Mouse (Mus musculus) midbrain, embryonic 16.5 days (tissue): ENCODE results near the gene St6galnac3. TPM values are rescaled to one million over a fixed set of nuclear protein-coding genes. Genes with fewer than 3 reads are reported as not detected.
A peak's percentile ranks its signal among the peaks of the same experiment; 100 is the strongest.

Experiments
- ATAC-seq: fragments of 200-750 bp; cut with Nextera tagmentation; 2 replicates; pipeline ENCODE4 v1.8.0; 2017; ENCODE audit warnings: moderate TSS enrichment
- H3K27ac ChIP-seq: fragments of 300-500 bp; sonication (generic); 2 replicates; pipeline ENCODE4 v1.5.1; 2014; ENCODE audit warnings: mild to moderate bottlenecking, low read length, mixed read lengths
- H3K27me3 ChIP-seq: fragments of 300-500 bp; sonication (generic); 2 replicates; pipeline ENCODE4 v1.6.1; 2014; ENCODE audit warnings: low read depth, low read length, mixed read lengths; ENCODE audit not compliant: control insufficient read depth, insufficient read depth
- H3K36me3 ChIP-seq: fragments of 300-500 bp; sonication (generic); 2 replicates; pipeline ENCODE4 v1.6.1; 2014; ENCODE audit warnings: mild to moderate bottlenecking, low read length, moderate library complexity, mixed read lengths; ENCODE audit not compliant: control insufficient read depth, insufficient read depth
- H3K4me1 ChIP-seq: fragments of 300-500 bp; sonication (generic); 2 replicates; pipeline ENCODE4 v1.6.1; 2014; ENCODE audit warnings: mild to moderate bottlenecking, low read length, mixed read lengths; ENCODE audit not compliant: control insufficient read depth, insufficient read depth
- H3K4me2 ChIP-seq: fragments of 300-500 bp; sonication (generic); 2 replicates; pipeline ENCODE4 v1.6.1; 2014; ENCODE audit warnings: mild to moderate bottlenecking, low read length, mixed read lengths
- H3K4me3 ChIP-seq: fragments of 300-500 bp; sonication (generic); 2 replicates; pipeline ENCODE4 v1.5.1; 2014; ENCODE audit warnings: low read depth, mild to moderate bottlenecking, low read length, moderate library complexity, mixed read lengths
- H3K9ac ChIP-seq: fragments of 300-500 bp; sonication (generic); 2 replicates; pipeline ENCODE4 v1.6.1; 2014; ENCODE audit warnings: low read depth, low read length, mixed read lengths
- H3K9me3 ChIP-seq: fragments of 300-500 bp; sonication (generic); replicated peaks from 2 replicates; pipeline ENCODE4 v1.6.1; 2014; ENCODE audit warnings: mild to moderate bottlenecking, low read length, mixed read lengths; ENCODE audit not compliant: control insufficient read depth, poor library complexity, severe bottlenecking
- WGBS: fragments of 180-500 bp; shearing (Covaris S2); extraction: QIAGEN DNeasy Blood & Tissue Kit; methylation state at CpG from one replicate; pipeline ENCODE4 v1.1.7; 2014; 5-methylcytosine and 5-hydroxymethylcytosine counted together
- polyA plus RNA-seq: library from polyadenylated mRNA; unstranded; fragments of >200 nt; fragmentation: Nextera tagmentation; extraction: Ambion mirVana; gene quantifications from 2 replicates; pipeline ENCODE4 v1.2.1, GENCODE M21; 2015

Gene St6galnac3
- polyA plus RNA-seq, 1 experiment from 2014 or later, result 19.1 TPM

DNA sequence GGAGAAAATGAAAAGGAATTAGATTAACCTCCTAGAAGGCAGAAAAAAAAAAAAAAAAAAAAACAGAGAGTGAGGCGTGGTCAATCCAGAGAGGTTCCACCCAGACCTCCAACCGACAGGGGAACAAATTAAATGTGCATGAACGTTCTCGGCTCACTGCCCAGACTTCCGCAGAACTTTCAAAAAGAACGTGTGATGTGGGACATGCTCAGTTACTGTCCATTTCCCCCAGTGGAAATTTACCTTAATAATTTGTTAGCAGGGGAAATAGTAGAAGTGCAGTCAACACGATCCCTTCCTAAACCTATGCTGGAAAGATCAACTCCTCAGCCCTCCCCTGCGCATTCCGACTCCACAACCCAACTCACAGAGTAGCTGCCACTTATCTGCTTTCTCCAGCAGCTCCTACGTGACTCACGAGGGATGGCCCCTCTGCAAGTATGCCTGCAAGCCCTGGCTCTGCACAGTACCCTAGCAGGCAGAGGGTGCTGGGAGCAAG, 35.1 kb downstream of the St6galnac3 start:
- Histone ChIP-seq H3K9ac (no peak overlapping the region), H3K4me3 (no peak overlapping the region), H3K27ac (peak overlapping the region; percentile 50; the same call in 1 of the 2 replicates), H3K4me1 (peaks cover 12% of the 10 kb centered on the region; the same call in 1 of the 2 replicates), H3K36me3 (no peaks in the 10 kb centered on the region), H3K27me3 (no peaks in the 10 kb centered on the region), H3K4me2 (no peak overlapping the region), H3K9me3 (no peaks in the 10 kb centered on the region)
- 60% methylated on average over 11 of the region's 11 CpGs for WGBS
- ATAC-seq, result no peak

DNA sequence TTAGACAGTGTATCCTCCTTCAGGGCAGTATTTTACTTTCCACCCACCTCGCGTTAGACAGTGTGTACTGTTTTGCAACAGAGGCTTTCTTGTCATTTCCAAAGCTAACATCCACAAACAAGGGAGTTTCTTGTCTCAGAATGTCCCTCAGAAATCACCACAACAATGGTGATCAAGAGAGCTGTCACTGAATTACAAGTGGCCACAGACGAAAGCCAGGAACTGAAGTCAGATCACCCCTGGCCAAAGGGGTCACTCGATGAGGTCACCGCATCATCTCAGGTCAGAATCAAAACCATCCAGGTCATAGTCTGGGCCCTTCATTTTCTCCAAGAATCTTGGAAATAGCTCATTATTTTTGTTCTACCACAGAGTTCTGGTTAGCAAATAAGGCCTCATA, 37.1 kb downstream of the St6galnac3 start:
- WGBS, result 77% methylated on average over 5 of the region's 5 CpGs
- no peaks in the 10 kb centered on the region for H3K36me3 ChIP-seq
- no peak for ATAC-seq
- H3K27me3 ChIP-seq, result no peaks in the 10 kb centered on the region
- no peak overlapping the region for H3K4me3 ChIP-seq
- H3K9me3 ChIP-seq, result no peaks in the 10 kb centered on the region
- H3K27ac ChIP-seq, result no peak overlapping the region
- H3K4me1 ChIP-seq, result peaks cover 12% of the 10 kb centered on the region; the same call in 1 of the 2 replicates
- H3K9ac ChIP-seq, result no peak overlapping the region
- no peak overlapping the region for H3K4me2 ChIP-seq

DNA sequence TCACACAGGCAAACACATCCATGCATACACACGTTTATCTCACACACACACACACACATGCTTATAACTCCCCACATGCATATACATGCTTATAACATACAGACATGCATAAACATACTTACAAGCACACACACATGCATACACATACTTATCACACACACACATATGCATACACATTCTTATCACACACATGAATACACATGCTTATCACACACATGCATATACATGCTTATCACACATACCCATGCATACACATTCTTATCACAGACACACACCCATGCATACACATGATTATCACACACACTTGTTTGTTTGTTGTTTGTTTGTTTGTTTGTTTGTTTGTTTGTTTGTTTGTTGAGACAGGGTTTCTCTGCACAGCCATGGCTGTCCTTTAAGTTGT, 40.1 kb downstream of the St6galnac3 start:
- ATAC-seq, result no peak
- Histone ChIP-seq H3K9ac (no peak overlapping the region), H3K4me2 (no peak overlapping the region), H3K27me3 (no peaks in the 10 kb centered on the region), H3K27ac (no peak overlapping the region), H3K4me3 (no peak overlapping the region), H3K9me3 (no peaks in the 10 kb centered on the region), H3K4me1 (0 out of 2 replicates have a peak, but pooled peaks cover 2% of the 10 kb centered on the region), H3K36me3 (no peaks in the 10 kb centered on the region)
- 96% methylated on average over 1 of the region's 1 CpGs for WGBS

DNA sequence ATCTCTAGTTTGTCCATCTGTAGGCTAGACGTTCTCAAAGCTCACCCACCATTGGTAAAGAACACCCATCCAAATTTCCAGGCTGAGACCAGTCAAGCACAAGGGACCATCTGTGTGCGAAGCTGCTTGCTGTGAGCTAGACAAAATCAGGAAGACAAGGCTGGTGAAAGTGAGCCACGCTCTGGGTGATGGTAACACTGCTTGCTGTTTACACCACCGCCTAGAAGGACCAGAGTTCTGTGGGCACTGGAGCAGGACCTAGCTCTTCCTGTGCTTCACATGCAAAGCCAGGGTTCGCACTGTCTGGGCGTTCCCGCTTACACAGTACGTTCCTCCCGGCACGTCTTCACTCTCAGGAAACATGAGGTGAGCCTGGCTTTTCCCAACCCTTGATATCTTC, 42.7 kb downstream of the St6galnac3 start:
- ATAC-seq, result no peak
- Histone ChIP-seq H3K4me1 (no peaks in the 10 kb centered on the region), H3K4me2 (no peak overlapping the region), H3K27me3 (no peaks in the 10 kb centered on the region), H3K4me3 (no peak overlapping the region), H3K27ac (no peak overlapping the region), H3K9ac (no peak overlapping the region), H3K36me3 (no peaks in the 10 kb centered on the region), H3K9me3 (no peaks in the 10 kb centered on the region)
- WGBS, result 94% methylated on average over 10 of the region's 10 CpGs

DNA sequence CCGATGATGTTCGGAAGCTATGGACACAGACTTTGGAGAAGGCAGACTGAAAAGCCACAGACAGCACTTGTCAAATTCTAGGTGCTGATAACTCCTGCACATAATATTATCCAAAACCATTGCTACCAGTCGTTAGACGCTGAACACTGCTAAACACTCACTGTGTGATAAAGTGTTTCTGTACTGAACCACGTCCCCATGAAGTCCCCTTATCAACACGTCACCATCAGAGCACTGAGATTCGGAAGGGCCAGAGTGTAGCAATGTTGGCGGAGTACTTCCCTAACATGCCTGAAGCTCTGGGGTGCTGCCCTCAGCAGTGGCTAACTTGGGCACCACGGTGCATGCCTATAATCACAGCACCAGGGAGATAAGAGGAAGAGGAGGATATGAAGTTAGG, 43.3 kb downstream of the St6galnac3 start:
- Histone ChIP-seq H3K9ac (no peak overlapping the region), H3K27me3 (no peaks in the 10 kb centered on the region), H3K9me3 (no peaks in the 10 kb centered on the region), H3K4me1 (no peaks in the 10 kb centered on the region), H3K4me3 (no peak overlapping the region), H3K27ac (no peak overlapping the region), H3K36me3 (no peaks in the 10 kb centered on the region), H3K4me2 (no peak overlapping the region)
- WGBS, result 93% methylated on average over 9 of the region's 9 CpGs
- no peak for ATAC-seq

DNA sequence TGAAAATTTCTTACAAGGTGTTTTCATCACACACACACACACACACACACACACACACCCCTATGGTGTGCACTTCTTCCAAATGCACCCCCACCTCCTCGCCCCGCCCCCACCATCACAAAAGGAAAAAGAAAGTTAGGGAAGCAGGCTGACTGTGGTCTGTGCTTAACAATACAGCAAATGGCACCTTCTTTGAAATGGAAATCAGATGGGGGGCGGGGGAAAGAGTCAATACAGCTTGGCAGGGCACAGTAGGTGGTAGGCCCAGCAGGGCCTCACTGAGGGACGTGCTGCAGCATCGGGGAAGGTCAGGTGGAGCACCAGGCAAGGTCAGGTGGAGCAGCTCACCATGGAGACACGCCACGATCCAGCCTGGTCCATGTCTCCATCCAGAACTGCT, 49.1 kb downstream of the St6galnac3 start:
- no peak overlapping the region for H3K4me3 ChIP-seq
- WGBS, result 6% methylated on average over 7 of the region's 7 CpGs
- H3K4me2 ChIP-seq, result no peak overlapping the region
- H3K9ac ChIP-seq, result no peak overlapping the region
- peaks cover 5% of the 10 kb centered on the region for H3K4me1 ChIP-seq
- no peaks in the 10 kb centered on the region for H3K36me3 ChIP-seq
- peak; percentile 47; the same call in 1 of the 2 replicates for ATAC-seq
- no peak overlapping the region for H3K27ac ChIP-seq
- H3K27me3 ChIP-seq, result no peaks in the 10 kb centered on the region
- no peaks in the 10 kb centered on the region for H3K9me3 ChIP-seq

DNA sequence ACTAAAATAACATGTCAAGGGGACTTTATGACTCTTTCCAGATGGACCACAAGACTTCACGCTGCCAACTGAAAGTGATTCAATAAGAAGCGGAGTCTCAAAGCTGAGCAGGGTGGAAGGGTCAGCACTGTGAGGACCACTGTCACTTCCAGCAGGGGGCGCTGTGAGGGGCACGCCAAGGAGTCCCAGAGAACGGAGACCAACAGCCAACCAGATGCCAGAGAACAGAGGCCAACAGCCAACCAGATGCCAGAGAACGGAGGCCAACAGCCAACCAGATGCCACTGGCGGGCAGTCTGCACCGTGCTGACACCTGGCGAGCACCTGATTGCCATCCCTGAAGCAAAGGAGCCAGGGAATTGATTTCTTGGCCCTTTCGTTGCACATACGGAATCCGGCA, 49.9 kb downstream of the St6galnac3 start:
- 31% methylated on average over 12 of the region's 12 CpGs for WGBS
- no peak for ATAC-seq
- no peak overlapping the region for H3K4me3 ChIP-seq
- peaks cover 5% of the 10 kb centered on the region for H3K4me1 ChIP-seq
- H3K27ac ChIP-seq, result no peak overlapping the region
- H3K36me3 ChIP-seq, result no peaks in the 10 kb centered on the region
- H3K9me3 ChIP-seq, result no peaks in the 10 kb centered on the region
- no peak overlapping the region for H3K4me2 ChIP-seq
- H3K27me3 ChIP-seq, result no peaks in the 10 kb centered on the region
- H3K9ac ChIP-seq, result no peak overlapping the region

DNA sequence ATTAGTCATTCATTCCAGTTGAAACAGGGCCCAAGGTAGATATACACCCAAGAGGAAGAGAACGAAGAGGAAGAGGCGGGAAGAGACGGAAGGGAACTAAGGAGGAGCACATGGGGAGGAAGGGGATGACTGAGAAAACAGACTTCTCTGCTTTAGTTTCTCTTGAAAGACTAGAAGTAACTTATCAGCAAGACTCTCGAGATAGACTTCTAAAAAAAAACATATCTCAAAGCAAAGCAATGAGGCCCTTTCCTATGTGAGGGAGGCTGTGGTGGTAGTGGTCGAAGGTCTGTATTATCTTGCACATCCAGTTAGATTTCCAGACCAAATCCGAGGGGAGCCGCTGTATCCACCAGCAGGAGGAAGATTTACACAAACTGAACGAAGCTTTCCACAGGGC, 50.6 kb downstream of the St6galnac3 start:
- 87% methylated on average over 8 of the region's 8 CpGs for WGBS
- Histone ChIP-seq H3K4me1 (peaks cover 5% of the 10 kb centered on the region), H3K4me2 (no peak overlapping the region), H3K27ac (no peak overlapping the region), H3K9me3 (no peaks in the 10 kb centered on the region), H3K27me3 (no peaks in the 10 kb centered on the region), H3K4me3 (no peak overlapping the region), H3K9ac (no peak overlapping the region), H3K36me3 (no peaks in the 10 kb centered on the region)
- no peak for ATAC-seq

DNA sequence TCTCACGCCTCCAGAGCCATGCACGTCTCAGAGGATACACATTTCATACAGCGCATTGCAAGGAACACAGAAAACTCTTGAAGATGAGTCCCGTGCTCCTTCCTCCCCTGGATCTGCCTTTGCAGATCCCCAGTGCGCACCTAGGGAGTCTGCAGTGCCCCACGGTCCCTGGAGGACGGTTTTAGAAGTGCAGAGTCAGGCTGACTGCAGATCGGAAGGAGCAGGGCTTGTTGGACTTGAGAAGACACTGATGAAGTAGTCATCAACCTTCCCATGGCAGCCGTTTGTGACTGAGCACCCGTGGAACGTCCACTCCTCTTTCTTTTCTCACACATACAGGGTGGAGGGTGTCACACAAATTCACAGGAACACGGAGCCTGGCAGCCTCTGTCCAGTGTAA, 51.5 kb downstream of the St6galnac3 start:
- WGBS, result 88% methylated on average over 12 of the region's 12 CpGs
- Histone ChIP-seq H3K9me3 (no peaks in the 10 kb centered on the region), H3K4me3 (no peak overlapping the region), H3K36me3 (no peaks in the 10 kb centered on the region), H3K27me3 (no peaks in the 10 kb centered on the region), H3K9ac (no peak overlapping the region), H3K27ac (no peak overlapping the region), H3K4me2 (no peak overlapping the region), H3K4me1 (peaks cover 7% of the 10 kb centered on the region)
- no peak for ATAC-seq
